Mouse (Mus musculus): ENCODE results near the gene Arid4a. TPM values are rescaled to one million over a fixed set of nuclear protein-coding genes. Genes with fewer than 3 reads are reported as not detected.

Arid4a gene
- polyA plus RNA-seq, 1 experiment = 2.3 TPM

GRCm38 (mm10) chr12:70974441-70975266, 41.1 kb upstream of the Arid4a start, which contains the start of gene Psma3:
TSS of gene Psma3 (plus strand) at chr12:70974621.
- 0 out of 2 replicates have a peak, but pooled peaks cover 2% of the 10 kb centered on the region for H3K36me3 ChIP-seq (ENCODE audit: control insufficient read depth, insufficient read depth, low read length)
- H3K27ac ChIP-seq (ENCODE audit: insufficient read depth, low read depth, low read length) = peak within 1 kb of the TSS; percentile 88
- peak within 1 kb of the TSS; percentile 89 for H3K4me3 ChIP-seq (ENCODE audit: low read depth, low read length)
- peak; percentile 86 for TF ChIP-seq POLR2A (IDR thresholded peaks at IDR 0.05; ENCODE audit: low read depth, low read length)
- no peak for TF ChIP-seq CTCF (IDR thresholded peaks at IDR 0.05; ENCODE audit: extremely low read depth, insufficient read length, insufficient replicate concordance, low read depth, low read length)
- WGBS = under 1% methylated on average over 71 of the region's 71 CpGs
- no peaks in the 10 kb centered on the region for H3K27me3 ChIP-seq (ENCODE audit: control insufficient read depth, insufficient read depth, low read length)
- peaks cover 4% of the 10 kb centered on the region; the same call in 1 of the 2 replicates for H3K4me1 ChIP-seq (ENCODE audit: control insufficient read depth, insufficient read depth, insufficient read length, low read length)

GRCm38 (mm10) chr12:70975406-70975805, 40.4 kb upstream of the Arid4a start:
- Histone ChIP-seq H3K4me1 (ENCODE audit: control insufficient read depth, insufficient read depth, insufficient read length, low read length) (peaks cover 4% of the 10 kb centered on the region; the same call in 1 of the 2 replicates), H3K27me3 (ENCODE audit: control insufficient read depth, insufficient read depth, low read length) (no peaks in the 10 kb centered on the region), H3K36me3 (ENCODE audit: control insufficient read depth, insufficient read depth, low read length) (peaks cover 5% of the 10 kb centered on the region), H3K27ac (ENCODE audit: insufficient read depth, low read depth, low read length) (peak overlapping the region; percentile 88), H3K4me3 (ENCODE audit: low read depth, low read length) (peak overlapping the region; percentile 89)
- TF ChIP-seq POLR2A (IDR thresholded peaks at IDR 0.05; ENCODE audit: low read depth, low read length) = no peak
- no peak for TF ChIP-seq CTCF (IDR thresholded peaks at IDR 0.05; ENCODE audit: extremely low read depth, insufficient read length, insufficient replicate concordance, low read depth, low read length)
- WGBS = 7% methylated on average over 10 of the region's 10 CpGs

- Histone ChIP-seq H3K4me1 (ENCODE audit: control insufficient read depth, insufficient read depth, insufficient read length, low read length) (peaks cover 4% of the 10 kb centered on the region; the same call in 1 of the 2 replicates), H3K4me3 (ENCODE audit: low read depth, low read length) (no peak overlapping the region), H3K27me3 (ENCODE audit: control insufficient read depth, insufficient read depth, low read length) (no peaks in the 10 kb centered on the region), H3K36me3 (ENCODE audit: control insufficient read depth, insufficient read depth, low read length) (peaks cover 6% of the 10 kb centered on the region), H3K27ac (ENCODE audit: insufficient read depth, low read depth, low read length) (no peak overlapping the region)
- TF ChIP-seq POLR2A (IDR thresholded peaks at IDR 0.05; ENCODE audit: low read depth, low read length) (no peak), CTCF (IDR thresholded peaks at IDR 0.05; ENCODE audit: extremely low read depth, insufficient read length, insufficient replicate concordance, low read depth, low read length) (no peak)
- WGBS = 28% methylated on average over 3 of the region's 3 CpGs
Measured at GRCm38 (mm10) chr12:70975891-70976290, 39.9 kb upstream of the Arid4a start.

GRCm38 (mm10) chr12:70978345-70978744, 37.4 kb upstream of the Arid4a start:
- no peak overlapping the region for H3K27ac ChIP-seq (ENCODE audit: insufficient read depth, low read depth, low read length)
- no peak overlapping the region for H3K4me3 ChIP-seq (ENCODE audit: low read depth, low read length)
- no peaks in the 10 kb centered on the region for H3K27me3 ChIP-seq (ENCODE audit: control insufficient read depth, insufficient read depth, low read length)
- WGBS = 35% methylated on average over 7 of the region's 7 CpGs
- peaks cover 4% of the 10 kb centered on the region; the same call in 1 of the 2 replicates for H3K4me1 ChIP-seq (ENCODE audit: control insufficient read depth, insufficient read depth, insufficient read length, low read length)
- TF ChIP-seq CTCF (IDR thresholded peaks at IDR 0.05; ENCODE audit: extremely low read depth, insufficient read length, insufficient replicate concordance, low read depth, low read length) = no peak
- TF ChIP-seq POLR2A (IDR thresholded peaks at IDR 0.05; ENCODE audit: low read depth, low read length) = no peak
- H3K36me3 ChIP-seq (ENCODE audit: control insufficient read depth, insufficient read depth, low read length) = peaks cover 12% of the 10 kb centered on the region

GRCm38 (mm10) chr12:70984855-70985550, 30.8 kb upstream of the Arid4a start:
- Histone ChIP-seq H3K36me3 (ENCODE audit: control insufficient read depth, insufficient read depth, low read length) (peaks cover 53% of the 10 kb centered on the region), H3K27ac (ENCODE audit: insufficient read depth, low read depth, low read length) (no peak overlapping the region), H3K4me1 (ENCODE audit: control insufficient read depth, insufficient read depth, insufficient read length, low read length) (no peaks in the 10 kb centered on the region), H3K4me3 (ENCODE audit: low read depth, low read length) (no peak overlapping the region), H3K27me3 (ENCODE audit: control insufficient read depth, insufficient read depth, low read length) (no peaks in the 10 kb centered on the region)
- WGBS = 86% methylated on average over 7 of the region's 7 CpGs
- TF ChIP-seq CTCF (IDR thresholded peaks at IDR 0.05; ENCODE audit: extremely low read depth, insufficient read length, insufficient replicate concordance, low read depth, low read length) = no peak
- TF ChIP-seq POLR2A (IDR thresholded peaks at IDR 0.05; ENCODE audit: low read depth, low read length) = no peak

- H3K27ac ChIP-seq (ENCODE audit: insufficient read depth, low read depth, low read length) = no peak overlapping the region
- peaks cover 13% of the 10 kb centered on the region for H3K4me1 ChIP-seq (ENCODE audit: control insufficient read depth, insufficient read depth, insufficient read length, low read length)
- H3K27me3 ChIP-seq (ENCODE audit: control insufficient read depth, insufficient read depth, low read length) = no peaks in the 10 kb centered on the region
- no peak overlapping the region for H3K4me3 ChIP-seq (ENCODE audit: low read depth, low read length)
- peaks cover 24% of the 10 kb centered on the region for H3K36me3 ChIP-seq (ENCODE audit: control insufficient read depth, insufficient read depth, low read length)
- 92% methylated on average over 5 of the region's 5 CpGs for whole genome bisulfite sequencing
- TF ChIP-seq CTCF (IDR thresholded peaks at IDR 0.05; ENCODE audit: extremely low read depth, insufficient read length, insufficient replicate concordance, low read depth, low read length) (no peak), POLR2A (IDR thresholded peaks at IDR 0.05; ENCODE audit: low read depth, low read length) (no peak)
Measured at GRCm38 (mm10) chr12:70997225-70997624, 18.6 kb upstream of the Arid4a start.

GRCm38 (mm10) chr12:70999423-70999903, 16.3 kb upstream of the Arid4a start:
- Histone ChIP-seq H3K36me3 (ENCODE audit: control insufficient read depth, insufficient read depth, low read length) (peaks cover 22% of the 10 kb centered on the region), H3K27me3 (ENCODE audit: control insufficient read depth, insufficient read depth, low read length) (no peaks in the 10 kb centered on the region), H3K4me1 (ENCODE audit: control insufficient read depth, insufficient read depth, insufficient read length, low read length) (peaks cover 13% of the 10 kb centered on the region), H3K4me3 (ENCODE audit: low read depth, low read length) (no peak overlapping the region), H3K27ac (ENCODE audit: insufficient read depth, low read depth, low read length) (peak overlapping the region; percentile 85)
- TF ChIP-seq CTCF (IDR thresholded peaks at IDR 0.05; ENCODE audit: extremely low read depth, insufficient read length, insufficient replicate concordance, low read depth, low read length) (no peak), POLR2A (IDR thresholded peaks at IDR 0.05; ENCODE audit: low read depth, low read length) (no peak)
- 13% methylated on average over 5 of the region's 5 CpGs for WGBS
